Mouse (Mus musculus) heart, embryonic 11.5 days (tissue): ENCODE measurements around the gene Zbtb20. TPM values are rescaled to one million over a fixed set of nuclear protein-coding genes. Genes with fewer than 3 reads are reported as not detected.

ENCODE experiments used
- ATAC-seq: fragments of 200-750 bp; cut with Nextera tagmentation; replicated peaks from 2 replicates; pipeline ENCODE4 v1.8.0; 2017; ENCODE audit warnings: moderate library complexity; ENCODE audit not compliant: insufficient number of reproducible peaks, low FRiP score, low TSS enrichment
- H3K27ac ChIP-seq: fragments of 300-500 bp; sonication (generic); 2 replicates; pipeline ENCODE4 v1.5.1; 2014; ENCODE audit warnings: mild to moderate bottlenecking, low read depth, low read length
- H3K27me3 ChIP-seq: fragments of 300-500 bp; sonication (generic); 2 replicates; pipeline ENCODE4 v1.6.1; 2014; ENCODE audit warnings: mild to moderate bottlenecking, low read length, mixed read lengths; ENCODE audit not compliant: control insufficient read depth, insufficient read depth
- H3K36me3 ChIP-seq: fragments of 300-500 bp; sonication (generic); 2 replicates; pipeline ENCODE4 v1.6.1; 2014; ENCODE audit warnings: mild to moderate bottlenecking, low read length, moderate library complexity, mixed read lengths; ENCODE audit not compliant: control insufficient read depth, insufficient read depth
- H3K4me1 ChIP-seq: fragments of 300-500 bp; sonication (generic); 2 replicates; pipeline ENCODE4 v1.6.1; 2014; ENCODE audit warnings: low read length; ENCODE audit not compliant: control insufficient read depth, insufficient read depth
- H3K4me2 ChIP-seq: fragments of 300-500 bp; sonication (generic); 2 replicates; pipeline ENCODE4 v1.6.1; 2014; ENCODE audit warnings: mild to moderate bottlenecking, moderate library complexity
- H3K4me3 ChIP-seq: fragments of 300-500 bp; sonication (generic); 2 replicates; pipeline ENCODE4 v1.5.1; 2014; ENCODE audit warnings: low read depth, low read length
- H3K9ac ChIP-seq: fragments of 300-500 bp; sonication (generic); 2 replicates; pipeline ENCODE4 v1.6.1; 2014; ENCODE audit warnings: mild to moderate bottlenecking, low read depth, low read length, moderate library complexity
- H3K9me3 ChIP-seq: fragments of 300-500 bp; sonication (generic); replicated peaks from 2 replicates; pipeline ENCODE4 v1.6.1; 2016; ENCODE audit warnings: low read length; ENCODE audit not compliant: control insufficient read depth
- WGBS: fragments of 180-500 bp; shearing (Covaris S2); extraction: QIAGEN DNeasy Blood & Tissue Kit; methylation state at CpG from one replicate; pipeline ENCODE4 v1.1.7; 2014; ENCODE audit not compliant: insufficient replicate concordance; 5-methylcytosine and 5-hydroxymethylcytosine counted together
- polyA plus RNA-seq: library from polyadenylated mRNA; unstranded; fragments of >200 nt; fragmentation: Nextera tagmentation; extraction: Ambion mirVana; gene quantifications from 2 replicates; pipeline ENCODE4 v1.2.1, GENCODE M21; 2014

The Zbtb20 gene
- polyA plus RNA-seq, 1 experiment from 2014 or later, result 39.0 TPM

- H3K4me1 ChIP-seq, result 0 out of 2 replicates have a peak, but pooled peaks cover 3% of the 10 kb centered on the region
- no peak overlapping the region for H3K27ac ChIP-seq
- no peak overlapping the region for H3K9ac ChIP-seq
- H3K4me3 ChIP-seq, result no peak overlapping the region
- WGBS, result 50% methylated on average over 4 of the region's 4 CpGs
- no peak overlapping the region for H3K4me2 ChIP-seq
- no peaks in the 10 kb centered on the region for H3K27me3 ChIP-seq
- peaks cover 5% of the 10 kb centered on the region; the same call in 1 of the 2 replicates for H3K36me3 ChIP-seq
- no peak for ATAC-seq
- H3K9me3 ChIP-seq, result no peaks in the 10 kb centered on the region
Observed at GRCm38 (mm10) chr16:43604399-43605013, 728.8 kb downstream of the Zbtb20 start.

GRCm38 (mm10) chr16:43607086-43607485 lies 731.4 kb downstream of the Zbtb20 start:
- Histone ChIP-seq H3K27me3 (no peaks in the 10 kb centered on the region), H3K4me2 (no peak overlapping the region)

GRCm38 (mm10) chr16:43608066-43608465 lies 732.4 kb downstream of the Zbtb20 start:
- no peak overlapping the region for H3K4me3 ChIP-seq
- H3K27me3 ChIP-seq, result no peaks in the 10 kb centered on the region
- H3K9ac ChIP-seq, result no peak overlapping the region
- H3K27ac ChIP-seq, result no peak overlapping the region
- H3K4me1 ChIP-seq, result 0 out of 2 replicates have a peak, but pooled peaks cover 5% of the 10 kb centered on the region
- H3K4me2 ChIP-seq, result no peak overlapping the region
- peaks cover 12% of the 10 kb centered on the region; the same call in 1 of the 2 replicates for H3K36me3 ChIP-seq
- ATAC-seq, result no peak
- H3K9me3 ChIP-seq, result no peaks in the 10 kb centered on the region

More at GRCm38 (mm10) chr16:43607086-43607485, 731.4 kb downstream of the Zbtb20 start:
- Histone ChIP-seq H3K4me1 (0 out of 2 replicates have a peak, but pooled peaks cover 5% of the 10 kb centered on the region), H3K36me3 (peaks cover 12% of the 10 kb centered on the region; the same call in 1 of the 2 replicates), H3K9me3 (no peaks in the 10 kb centered on the region), H3K9ac (no peak overlapping the region), H3K4me3 (no peak overlapping the region), H3K27ac (no peak overlapping the region)
- no peak for ATAC-seq

GRCm38 (mm10) chr16:43610375-43610774 lies 734.7 kb downstream of the Zbtb20 start:
- H3K27ac ChIP-seq, result no peak overlapping the region
- 75% methylated on average over 10 of the region's 10 CpGs for WGBS

GRCm38 (mm10) chr16:43616348-43616747 lies 740.7 kb downstream of the Zbtb20 start:
- Histone ChIP-seq H3K36me3 (peaks cover 4% of the 10 kb centered on the region; the same call in 1 of the 2 replicates), H3K9me3 (no peaks in the 10 kb centered on the region), H3K27ac (no peak overlapping the region), H3K4me2 (no peak overlapping the region), H3K9ac (no peak overlapping the region), H3K4me3 (no peak overlapping the region), H3K27me3 (no peaks in the 10 kb centered on the region), H3K4me1 (peaks cover 18% of the 10 kb centered on the region)
- ATAC-seq, result no peak
- 61% methylated on average over 4 of the region's 4 CpGs for WGBS

More at GRCm38 (mm10) chr16:43610375-43610774, 734.7 kb downstream of the Zbtb20 start:
- H3K4me3 ChIP-seq, result no peak overlapping the region
- H3K9ac ChIP-seq, result no peak overlapping the region
- no peaks in the 10 kb centered on the region for H3K9me3 ChIP-seq
- H3K36me3 ChIP-seq, result peaks cover 12% of the 10 kb centered on the region; the same call in 1 of the 2 replicates
- H3K27me3 ChIP-seq, result no peaks in the 10 kb centered on the region
- peaks cover 7% of the 10 kb centered on the region for H3K4me1 ChIP-seq
- no peak overlapping the region for H3K4me2 ChIP-seq
- 0 out of 2 replicates have a peak, but pooled peaks have one; percentile 10 for ATAC-seq

- H3K36me3 ChIP-seq, result peaks cover 4% of the 10 kb centered on the region; the same call in 1 of the 2 replicates
- H3K4me1 ChIP-seq, result peaks cover 18% of the 10 kb centered on the region
- no peak overlapping the region for H3K4me3 ChIP-seq
- ATAC-seq, result no peak
- no peak overlapping the region for H3K27ac ChIP-seq
- H3K27me3 ChIP-seq, result no peaks in the 10 kb centered on the region
- no peaks in the 10 kb centered on the region for H3K9me3 ChIP-seq
- H3K9ac ChIP-seq, result no peak overlapping the region
- H3K4me2 ChIP-seq, result no peak overlapping the region
- WGBS, result 83% methylated on average over 6 of the region's 6 CpGs
Observed at GRCm38 (mm10) chr16:43617346-43617745, 741.7 kb downstream of the Zbtb20 start.

GRCm38 (mm10) chr16:43618286-43618685 lies 742.6 kb downstream of the Zbtb20 start:
- no peak for ATAC-seq
- Histone ChIP-seq H3K4me1 (peaks cover 18% of the 10 kb centered on the region), H3K27ac (no peak overlapping the region), H3K9me3 (no peaks in the 10 kb centered on the region), H3K9ac (no peak overlapping the region), H3K4me2 (no peak overlapping the region), H3K27me3 (no peaks in the 10 kb centered on the region), H3K36me3 (peaks cover 4% of the 10 kb centered on the region; the same call in 1 of the 2 replicates), H3K4me3 (no peak overlapping the region)
- whole genome bisulfite sequencing, result 78% methylated on average over 23 of the region's 23 CpGs

- Histone ChIP-seq H3K36me3 (peaks cover 4% of the 10 kb centered on the region; the same call in 1 of the 2 replicates), H3K4me1 (peaks cover 18% of the 10 kb centered on the region), H3K9me3 (no peaks in the 10 kb centered on the region), H3K4me3 (no peak overlapping the region), H3K27ac (no peak overlapping the region), H3K27me3 (no peaks in the 10 kb centered on the region), H3K4me2 (no peak overlapping the region), H3K9ac (no peak overlapping the region)
- no peak for ATAC-seq
- WGBS, result 38% methylated on average over 6 of the region's 6 CpGs
Observed at GRCm38 (mm10) chr16:43619277-43619676, 743.6 kb downstream of the Zbtb20 start.

GRCm38 (mm10) chr16:43620359-43620758 lies 744.7 kb downstream of the Zbtb20 start:
- 36% methylated on average over 2 of the region's 2 CpGs for WGBS
- H3K36me3 ChIP-seq, result peaks cover 4% of the 10 kb centered on the region; the same call in 1 of the 2 replicates
- no peaks in the 10 kb centered on the region for H3K27me3 ChIP-seq
- H3K4me2 ChIP-seq, result no peak overlapping the region
- no peak overlapping the region for H3K27ac ChIP-seq
- H3K9ac ChIP-seq, result no peak overlapping the region
- no peak overlapping the region for H3K4me3 ChIP-seq
- no peaks in the 10 kb centered on the region for H3K9me3 ChIP-seq
- peaks cover 14% of the 10 kb centered on the region for H3K4me1 ChIP-seq
- ATAC-seq, result 0 out of 2 replicates have a peak, but pooled peaks have one; percentile 26
